Mouse (Mus musculus) hindbrain, embryonic 16.5 days (tissue): ENCODE data around the gene Atg4c. TPM values are rescaled to one million over a fixed set of nuclear protein-coding genes. Genes with fewer than 3 reads are reported as not detected.

Source experiments
- ATAC-seq: fragments of 200-750 bp; cut with Nextera tagmentation; 2 replicates; pipeline ENCODE4 v1.8.0; 2017; ENCODE audit warnings: moderate TSS enrichment, moderate library complexity
- H3K27ac ChIP-seq: fragments of 300-500 bp; sonication (generic); 2 replicates; pipeline ENCODE4 v1.5.1; 2014; ENCODE audit warnings: low read depth, mild to moderate bottlenecking, control low read depth, low read length, moderate library complexity
- H3K27me3 ChIP-seq: fragments of 300-500 bp; sonication (generic); replicated peaks from 2 replicates; pipeline ENCODE4 v1.6.1; 2014; ENCODE audit warnings: low read length; ENCODE audit not compliant: control insufficient read depth, insufficient read depth
- H3K36me3 ChIP-seq: fragments of 300-500 bp; sonication (generic); 2 replicates; pipeline ENCODE4 v1.6.1; 2014; ENCODE audit warnings: mild to moderate bottlenecking, low read length, moderate library complexity, mixed read lengths; ENCODE audit not compliant: control insufficient read depth, insufficient read depth
- H3K4me1 ChIP-seq: fragments of 300-500 bp; sonication (generic); 2 replicates; pipeline ENCODE4 v1.6.1; 2014; ENCODE audit warnings: low read depth, low read length; ENCODE audit not compliant: control insufficient read depth, insufficient read depth
- H3K4me2 ChIP-seq: fragments of 300-500 bp; sonication (generic); 2 replicates; pipeline ENCODE4 v1.6.1; 2014; ENCODE audit warnings: mild to moderate bottlenecking, low read length, control low read depth, moderate library complexity
- H3K4me3 ChIP-seq: fragments of 300-500 bp; sonication (generic); 2 replicates; pipeline ENCODE4 v1.5.1; 2014; ENCODE audit warnings: mild to moderate bottlenecking, low read length, control low read depth, moderate library complexity
- H3K9ac ChIP-seq: fragments of 300-500 bp; sonication (generic); 2 replicates; pipeline ENCODE4 v1.6.1; 2014; ENCODE audit warnings: low read depth, mild to moderate bottlenecking, control low read depth, low read length, moderate library complexity
- H3K9me3 ChIP-seq: fragments of 300-500 bp; sonication (generic); 2 replicates; pipeline ENCODE4 v1.6.1; 2014; ENCODE audit warnings: mild to moderate bottlenecking, low read length, moderate library complexity; ENCODE audit not compliant: control insufficient read depth
- WGBS: fragments of 180-500 bp; shearing (Covaris S2); extraction: QIAGEN DNeasy Blood & Tissue Kit; methylation state at CpG from one replicate; pipeline ENCODE4 v1.1.7; 2014; 5-methylcytosine and 5-hydroxymethylcytosine counted together
- polyA plus RNA-seq: library from polyadenylated mRNA; unstranded; fragments of >200 nt; fragmentation: Nextera tagmentation; extraction: Ambion mirVana; gene quantifications from 2 replicates; pipeline ENCODE4 v1.2.1, GENCODE M21; 2015

The Atg4c gene
- polyA plus RNA-seq, 1 experiment from 2014 or later: 20.7 TPM

DNA sequence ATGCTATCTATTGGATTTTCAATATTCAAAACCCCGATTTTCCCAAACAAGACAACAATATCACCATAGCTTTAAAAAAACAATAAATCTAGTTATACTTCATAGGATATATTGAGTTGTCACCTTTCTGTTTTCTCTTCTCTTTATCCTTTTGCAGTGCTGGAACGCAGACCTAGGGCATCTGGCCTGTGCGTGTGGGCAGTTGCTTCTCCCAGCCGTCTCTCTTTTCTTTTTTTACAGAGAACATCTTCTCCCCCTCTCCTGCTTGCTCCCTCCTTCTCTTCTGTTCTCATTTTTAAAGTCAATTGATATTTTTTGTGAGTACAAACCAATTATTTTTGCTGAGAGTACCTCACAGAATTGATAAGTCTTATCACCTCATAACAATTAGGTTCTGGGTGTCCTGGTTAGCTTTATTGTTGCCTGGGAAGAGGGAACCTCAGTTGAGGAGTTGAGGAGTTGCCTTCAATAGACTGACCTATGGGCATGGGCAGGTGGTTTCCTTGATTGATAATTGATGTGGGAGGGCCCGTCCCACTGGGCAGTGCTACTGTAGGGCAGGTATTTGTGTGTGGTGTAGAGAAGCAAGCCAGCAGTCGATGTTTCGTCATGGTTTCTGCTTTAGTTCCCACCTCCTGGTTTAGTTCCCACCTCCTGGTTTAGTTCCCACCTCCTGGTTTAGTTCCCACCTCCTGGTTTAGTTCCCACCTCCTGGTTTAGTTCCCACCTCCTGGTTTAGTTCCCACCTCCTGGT, 6.8 kb downstream of the Atg4c start:
- no peaks in the 10 kb centered on the region for H3K4me1 ChIP-seq
- no peak overlapping the region for H3K27ac ChIP-seq
- ATAC-seq: no peak
- H3K4me2 ChIP-seq: no peak overlapping the region
- 94% methylated on average over 7 of the region's 7 CpGs for WGBS
- no peaks in the 10 kb centered on the region for H3K36me3 ChIP-seq
- H3K27me3 ChIP-seq: no peaks in the 10 kb centered on the region
- H3K4me3 ChIP-seq: no peak overlapping the region
- no peaks in the 10 kb centered on the region for H3K9me3 ChIP-seq
- H3K9ac ChIP-seq: no peak overlapping the region

GRCm38 (mm10) chr4:99205773-99206172, 12.0 kb downstream of the Atg4c start:
- H3K4me3 ChIP-seq: no peak overlapping the region
- H3K27me3 ChIP-seq: no peaks in the 10 kb centered on the region
- no peaks in the 10 kb centered on the region for H3K4me1 ChIP-seq
- 94% methylated on average over 6 of the region's 6 CpGs for WGBS
- no peaks in the 10 kb centered on the region for H3K9me3 ChIP-seq
- peak; percentile 40; the same call in 1 of the 2 replicates for ATAC-seq
- H3K4me2 ChIP-seq: no peak overlapping the region
- H3K27ac ChIP-seq: no peak overlapping the region
- no peaks in the 10 kb centered on the region for H3K36me3 ChIP-seq
- H3K9ac ChIP-seq: no peak overlapping the region

- H3K27ac ChIP-seq: no peak overlapping the region
- H3K36me3 ChIP-seq: no peaks in the 10 kb centered on the region
- H3K4me1 ChIP-seq: no peaks in the 10 kb centered on the region
- H3K27me3 ChIP-seq: no peaks in the 10 kb centered on the region
- no peaks in the 10 kb centered on the region for H3K9me3 ChIP-seq
- no peak for ATAC-seq
- no peak overlapping the region for H3K9ac ChIP-seq
- no peak overlapping the region for H3K4me3 ChIP-seq
- no peak overlapping the region for H3K4me2 ChIP-seq
- WGBS: 72% methylated on average over 3 of the region's 3 CpGs
Measured at GRCm38 (mm10) chr4:99206356-99206755, 12.6 kb downstream of the Atg4c start.

DNA sequence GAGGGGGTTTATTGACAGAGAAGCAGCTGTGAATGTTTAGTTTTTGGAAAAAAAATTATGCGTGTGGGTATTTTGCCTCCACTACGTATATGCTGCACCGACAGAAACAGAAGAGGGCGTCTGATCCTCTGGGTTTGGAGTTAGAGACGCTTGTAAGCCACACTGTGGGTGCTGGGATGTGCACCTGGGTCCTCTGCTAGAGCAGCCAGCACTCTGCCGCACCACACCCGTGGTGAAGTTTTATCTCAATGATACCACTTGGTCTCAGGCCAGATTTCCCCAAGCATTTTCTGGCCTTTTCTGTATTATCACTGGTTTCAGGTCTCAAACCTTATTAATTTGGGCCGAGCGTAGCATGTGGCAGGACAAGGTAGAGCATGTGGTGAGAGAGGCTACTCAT, 16.4 kb downstream of the Atg4c start:
- Histone ChIP-seq H3K4me2 (no peak overlapping the region), H3K9ac (no peak overlapping the region), H3K36me3 (peaks cover 8% of the 10 kb centered on the region), H3K4me3 (no peak overlapping the region), H3K9me3 (no peaks in the 10 kb centered on the region), H3K27ac (no peak overlapping the region), H3K27me3 (no peaks in the 10 kb centered on the region), H3K4me1 (no peaks in the 10 kb centered on the region)
- 91% methylated on average over 9 of the region's 9 CpGs for WGBS
- ATAC-seq: no peak

- no peak overlapping the region for H3K4me2 ChIP-seq
- H3K9ac ChIP-seq: no peak overlapping the region
- H3K27ac ChIP-seq: no peak overlapping the region
- no peak overlapping the region for H3K4me3 ChIP-seq
- peaks cover 11% of the 10 kb centered on the region for H3K36me3 ChIP-seq
- WGBS: 86% methylated on average over 8 of the region's 8 CpGs
- H3K4me1 ChIP-seq: no peaks in the 10 kb centered on the region
- H3K9me3 ChIP-seq: no peaks in the 10 kb centered on the region
- ATAC-seq: no peak
- no peaks in the 10 kb centered on the region for H3K27me3 ChIP-seq
Measured at GRCm38 (mm10) chr4:99211606-99212005, 17.9 kb downstream of the Atg4c start.

DNA sequence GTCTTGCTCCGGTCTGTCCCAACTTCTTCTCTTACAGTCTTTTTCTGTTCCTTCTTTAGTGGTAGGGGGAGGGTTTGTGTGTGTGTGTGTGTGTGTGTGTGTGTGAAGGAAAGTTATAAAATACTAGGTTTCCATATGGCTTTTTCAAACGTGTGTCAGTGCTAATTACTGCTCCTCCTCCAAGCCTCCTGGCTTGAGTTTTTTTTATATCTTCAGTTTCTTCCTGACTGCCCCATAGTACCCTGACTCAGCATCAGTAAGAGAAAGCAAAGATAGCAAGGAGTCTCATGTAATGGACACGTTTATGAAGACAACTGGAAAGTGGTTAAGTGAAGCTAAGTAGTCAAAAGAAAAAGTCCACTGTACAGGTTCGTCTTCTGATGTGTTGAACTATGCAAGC, 19.4 kb downstream of the Atg4c start:
- Histone ChIP-seq H3K9me3 (no peaks in the 10 kb centered on the region), H3K27me3 (no peaks in the 10 kb centered on the region), H3K27ac (no peak overlapping the region), H3K4me3 (no peak overlapping the region), H3K4me2 (no peak overlapping the region), H3K9ac (no peak overlapping the region), H3K4me1 (no peaks in the 10 kb centered on the region), H3K36me3 (peaks cover 12% of the 10 kb centered on the region)
- no peak for ATAC-seq
- WGBS: 84% methylated on average over 4 of the region's 4 CpGs

- H3K4me2 ChIP-seq: no peak overlapping the region
- H3K27ac ChIP-seq: no peak overlapping the region
- no peak overlapping the region for H3K4me3 ChIP-seq
- H3K36me3 ChIP-seq: peaks cover 12% of the 10 kb centered on the region
- no peaks in the 10 kb centered on the region for H3K9me3 ChIP-seq
- H3K9ac ChIP-seq: no peak overlapping the region
- 70% methylated on average over 8 of the region's 8 CpGs for WGBS
- H3K4me1 ChIP-seq: no peaks in the 10 kb centered on the region
- H3K27me3 ChIP-seq: no peaks in the 10 kb centered on the region
- no peak for ATAC-seq
Measured at GRCm38 (mm10) chr4:99222221-99222620, 28.5 kb downstream of the Atg4c start.

- H3K4me1 ChIP-seq: no peaks in the 10 kb centered on the region
- no peak overlapping the region for H3K4me2 ChIP-seq
- H3K36me3 ChIP-seq: peaks cover 10% of the 10 kb centered on the region
- no peaks in the 10 kb centered on the region for H3K27me3 ChIP-seq
- H3K9me3 ChIP-seq: no peaks in the 10 kb centered on the region
- no peak for ATAC-seq
- no peak overlapping the region for H3K27ac ChIP-seq
- no peak overlapping the region for H3K9ac ChIP-seq
- H3K4me3 ChIP-seq: no peak overlapping the region
- WGBS: 90% methylated on average over 2 of the region's 2 CpGs
Measured at GRCm38 (mm10) chr4:99224790-99225189, 31.1 kb downstream of the Atg4c start.

- no peak overlapping the region for H3K4me3 ChIP-seq
- no peak overlapping the region for H3K27ac ChIP-seq
- H3K4me1 ChIP-seq: no peaks in the 10 kb centered on the region
- ATAC-seq: no peak
- H3K27me3 ChIP-seq: no peaks in the 10 kb centered on the region
- no peak overlapping the region for H3K9ac ChIP-seq
- H3K4me2 ChIP-seq: no peak overlapping the region
- 85% methylated on average over 6 of the region's 6 CpGs for WGBS
- H3K36me3 ChIP-seq: peaks cover 5% of the 10 kb centered on the region
- H3K9me3 ChIP-seq: no peaks in the 10 kb centered on the region
Measured at GRCm38 (mm10) chr4:99227226-99227625, 33.5 kb downstream of the Atg4c start.
